Comparison of ENCODE assay signal across 13 mouse cellular contexts in genomic region chr12:75833960-75834729, GRCm38 (mm10). TPM values are rescaled to one million over a fixed set of nuclear protein-coding genes. Genes with fewer than 3 reads are reported as not detected.
DNase-seq lines count a peak whose midpoint lies in the region; ATAC-seq and TF ChIP-seq lines count a peak whose summit lies in the region.
"Had no signal": no experiment of that assay in that cellular context is flagged by ENCODE, and none has a peak within 500 bp of the region (broad histone marks: within the 10 kb centered on the region; RNA-seq: fewer than 3 reads in every experiment).

No protein-coding gene starts in this region.

- no peak for TF ChIP-seq CTCF in lung, embryonic 14.5 days (IDR thresholded peaks at IDR 0.05; ENCODE audit: low read depth)
- no peak for TF ChIP-seq CTCF in cerebellum, adult 2 months (IDR thresholded peaks at IDR 0.05; ENCODE audit: borderline replicate concordance, insufficient read depth, low read depth, low read length)

- H3K27me3 ChIP-seq in heart, embryonic 12.5 days (replicated peaks) = no peaks in the 10 kb centered on the region
- H3K27me3 ChIP-seq in lung, embryonic 14.5 days (ENCODE audit: insufficient read depth, low read length) = no peaks in the 10 kb centered on the region
- H3K27me3 ChIP-seq in stomach, embryonic 15.5 days (replicated peaks) = no peaks in the 10 kb centered on the region
- no peaks in the 10 kb centered on the region; the same call in 1 of the 2 replicates for H3K27me3 ChIP-seq in midbrain, embryonic 10.5 days (ENCODE audit: low read depth, poor library complexity, severe bottlenecking)
- no peaks in the 10 kb centered on the region for H3K27me3 ChIP-seq in cerebellum, adult 2 months (ENCODE audit: control insufficient read depth, insufficient read depth, low read length)
- H3K27me3 ChIP-seq: forebrain, embryonic 13.5 days had no signal

- ATAC-seq in heart, embryonic 12.5 days (ENCODE audit: insufficient number of reproducible peaks, low FRiP score) = no peak
- ATAC-seq in lung, embryonic 14.5 days (ENCODE audit: insufficient read depth) = no peak; the same call in 1 of the 2 replicates
- ATAC-seq in stomach, embryonic 15.5 days (ENCODE audit: insufficient read depth, low FRiP score, low read depth) = no peak
- ATAC-seq: forebrain, embryonic 13.5 days; midbrain, embryonic 16.5 days had no signal

- no peaks in the 10 kb centered on the region for H3K36me3 ChIP-seq in heart, embryonic 12.5 days
- no peaks in the 10 kb centered on the region for H3K36me3 ChIP-seq in lung, embryonic 14.5 days (ENCODE audit: insufficient read depth)
- no peaks in the 10 kb centered on the region for H3K36me3 ChIP-seq in stomach, embryonic 15.5 days
- H3K36me3 ChIP-seq in midbrain, embryonic 10.5 days = peaks cover 15% of the 10 kb centered on the region

- H3K9ac ChIP-seq in heart, embryonic 12.5 days = no peak overlapping the region
- H3K9ac ChIP-seq in lung, embryonic 14.5 days = no peak overlapping the region
- no peak overlapping the region for H3K9ac ChIP-seq in stomach, embryonic 15.5 days
- H3K9ac ChIP-seq: forebrain, embryonic 13.5 days had no signal

- TF ChIP-seq POLR2A in cerebellum, adult 2 months (IDR thresholded peaks at IDR 0.05; ENCODE audit: borderline replicate concordance, insufficient read depth, low read length) = no peak

- peaks cover 64% of the 10 kb centered on the region for H3K4me1 ChIP-seq in heart, embryonic 12.5 days (replicated peaks)
- peaks cover 13% of the 10 kb centered on the region for H3K4me1 ChIP-seq in lung, embryonic 14.5 days (ENCODE audit: insufficient read depth)
- H3K4me1 ChIP-seq in stomach, embryonic 15.5 days = peaks cover 19% of the 10 kb centered on the region; the same call in 1 of the 2 replicates
- peaks cover 47% of the 10 kb centered on the region for H3K4me1 ChIP-seq in midbrain, embryonic 10.5 days
- no peaks in the 10 kb centered on the region; the same call in 1 of the 2 replicates for H3K4me1 ChIP-seq in cerebellum, adult 2 months (ENCODE audit: control insufficient read depth, insufficient read depth, low read length)

- H3K27ac ChIP-seq in heart, embryonic 12.5 days (ENCODE audit: poor library complexity, severe bottlenecking) = peak overlapping the region; percentile 48; the same call in 1 of the 2 replicates
- H3K27ac ChIP-seq in lung, embryonic 14.5 days (ENCODE audit: low read depth) = no peak overlapping the region
- peak overlapping the region; percentile 59 for H3K27ac ChIP-seq in stomach, embryonic 15.5 days
- H3K27ac ChIP-seq in midbrain, embryonic 10.5 days (replicated peaks) = no peak overlapping the region; the same call in 1 of the 2 replicates
- H3K27ac ChIP-seq in cerebellum, adult 2 months (ENCODE audit: insufficient read depth, low read length) = no peak overlapping the region
- H3K27ac ChIP-seq: forebrain, embryonic 13.5 days had no signal

- no peak overlapping the region for H3K4me3 ChIP-seq in heart, embryonic 12.5 days
- no peak overlapping the region for H3K4me3 ChIP-seq in lung, embryonic 14.5 days (ENCODE audit: low read depth, low read length)
- no peak overlapping the region for H3K4me3 ChIP-seq in stomach, embryonic 15.5 days (replicated peaks)
- H3K4me3 ChIP-seq in midbrain, embryonic 10.5 days = no peak overlapping the region
- no peak overlapping the region for H3K4me3 ChIP-seq in cerebellum, adult 2 months (replicated peaks; ENCODE audit: insufficient read depth, low read depth, low read length)
- H3K4me3 ChIP-seq: forebrain, embryonic 13.5 days had no signal

- H3K9me3 ChIP-seq in heart, embryonic 12.5 days (replicated peaks) = no peaks in the 10 kb centered on the region
- H3K9me3 ChIP-seq in lung, embryonic 14.5 days (ENCODE audit: low read depth, low read length) = no peaks in the 10 kb centered on the region
- H3K9me3 ChIP-seq in stomach, embryonic 15.5 days = no peaks in the 10 kb centered on the region
- no peaks in the 10 kb centered on the region for H3K9me3 ChIP-seq in midbrain, embryonic 10.5 days (replicated peaks)
- H3K9me3 ChIP-seq: forebrain, embryonic 13.5 days had no signal

- WGBS in heart, embryonic 12.5 days = 68% methylated on average over 14 of the region's 14 CpGs
- 47% methylated on average over 14 of the region's 14 CpGs for WGBS in lung, embryonic 14.5 days
- WGBS in stomach, embryonic 15.5 days = 62% methylated on average over 14 of the region's 14 CpGs
- 77% methylated on average over 14 of the region's 14 CpGs for WGBS in midbrain, embryonic 10.5 days
- 90% methylated on average over 14 of the region's 14 CpGs for WGBS in cerebellum, adult 2 months

- H3K4me2 ChIP-seq in heart, embryonic 12.5 days = no peak overlapping the region
- peak overlapping the region; percentile 3; the same call in 1 of the 2 replicates for H3K4me2 ChIP-seq in lung, embryonic 14.5 days
- peak overlapping the region; percentile 31; the same call in 1 of the 2 replicates for H3K4me2 ChIP-seq in stomach, embryonic 15.5 days
- H3K4me2 ChIP-seq: forebrain, embryonic 13.5 days had no signal

- DNase-seq in heart, adult 9 months (ENCODE audit: low spot score in 2 of 2) = no peak
- no peak for DNase-seq in lung, embryonic 14.5 days
- DNase-seq in lung, postnatal 14 days = no peak
- DNase-seq in induced T-regulatory cell, adult 2 months (ENCODE audit: low read depth) = peak; percentile 30
- no peak for DNase-seq in midbrain, embryonic 10.5 days (ENCODE audit: low spot score)
- DNase-seq in cerebellum, adult 2 months = no peak
- DNase-seq: cerebellum, adult 9-11 months; heart, adult 18-20 months; lung, adult 18-20 months had no signal

RNA-seq across cellular contexts. Expression of gene Syne2, which starts 16.2 kb away (rescaled TPM):
- 63.7 and 65.4 TPM in 2 replicates for polyA plus RNA-seq in heart, embryonic 12.5 days (2016; fragmentation: Nextera tagmentation; extraction: Ambion mirVana)
- 59.4 and 68.4 TPM in 2 replicates for polyA plus RNA-seq in lung, embryonic 14.5 days (2014; fragmentation: Nextera tagmentation; extraction: Ambion mirVana)
- polyA plus RNA-seq in stomach, embryonic 15.5 days (2015; fragmentation: Nextera tagmentation; extraction: Ambion mirVana) = 49.2 and 53.1 TPM in 2 replicates
- polyA plus RNA-seq in midbrain, embryonic 10.5 days (2016; fragmentation: Nextera tagmentation; extraction: Ambion mirVana) = 91.9 and 93.1 TPM in 2 replicates
- polyA plus RNA-seq in cerebellum, adult 2 months (2012; rRNA removed) = 39.3 and 45.0 TPM in 2 replicates

Comparison
In these comparisons a context has a peak if more than half of its experiments do, and no peak if none do; other contexts are left out.
1. H3K27ac ChIP-seq: peak in heart, embryonic 12.5 days (single experiment) and stomach, embryonic 15.5 days (single experiment); none in lung, embryonic 14.5 days (single experiment), midbrain, embryonic 10.5 days (single experiment) and cerebellum, adult 2 months (single experiment).